Mouse (Mus musculus) testis, postnatal 14 days (tissue): ENCODE data around the gene Gigyf2.
A peak's percentile ranks its signal among the peaks of the same experiment; 100 is the strongest.

ENCODE experiments used
- DNase-seq: peaks from one replicate; pipeline ENCODE4 v3.0.0; 2021; ENCODE audit warnings: low spot score

Gene Gigyf2

DNA sequence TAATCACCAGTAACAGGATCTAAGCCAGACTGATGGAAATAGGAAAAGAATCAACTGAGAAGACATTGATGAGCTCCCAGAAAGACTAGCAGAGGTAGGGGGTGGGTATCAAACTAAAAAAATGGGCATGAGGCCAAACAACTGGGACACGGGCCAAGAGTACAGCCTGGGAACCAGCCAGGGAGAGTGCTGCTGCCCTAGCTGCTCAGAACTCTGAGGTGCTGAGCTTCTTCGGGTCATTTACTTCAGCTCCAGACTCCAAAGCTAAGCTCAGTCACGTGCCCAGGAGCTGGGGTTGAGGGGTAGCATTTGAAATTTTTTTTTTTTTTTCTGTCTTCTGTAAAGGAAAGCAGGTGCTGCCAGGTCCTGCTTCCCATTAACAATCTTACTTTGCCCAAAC is 10.1 kb upstream of the Gigyf2 start:
- DNase-seq = no peak

DNA sequence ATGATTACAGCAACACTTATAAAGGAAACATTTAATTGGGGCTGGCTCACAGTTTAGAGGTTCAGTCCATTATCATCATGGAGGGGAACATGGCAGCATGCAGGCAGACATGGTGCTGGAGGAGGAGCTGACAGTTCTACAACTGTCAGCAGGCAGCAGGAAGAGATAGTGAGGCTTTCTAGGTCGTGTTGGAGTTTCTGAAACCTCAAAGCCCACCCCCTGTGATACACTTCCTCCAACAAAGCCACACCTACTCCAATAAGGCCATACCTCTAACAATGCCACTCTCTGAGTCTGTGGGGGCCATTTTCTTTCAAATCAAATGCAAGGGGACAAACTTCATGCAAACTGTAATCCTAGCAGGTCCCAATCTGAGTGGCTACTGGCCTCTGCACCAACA is 5.7 kb upstream of the Gigyf2 start:
- DNase-seq = no peak

DNA sequence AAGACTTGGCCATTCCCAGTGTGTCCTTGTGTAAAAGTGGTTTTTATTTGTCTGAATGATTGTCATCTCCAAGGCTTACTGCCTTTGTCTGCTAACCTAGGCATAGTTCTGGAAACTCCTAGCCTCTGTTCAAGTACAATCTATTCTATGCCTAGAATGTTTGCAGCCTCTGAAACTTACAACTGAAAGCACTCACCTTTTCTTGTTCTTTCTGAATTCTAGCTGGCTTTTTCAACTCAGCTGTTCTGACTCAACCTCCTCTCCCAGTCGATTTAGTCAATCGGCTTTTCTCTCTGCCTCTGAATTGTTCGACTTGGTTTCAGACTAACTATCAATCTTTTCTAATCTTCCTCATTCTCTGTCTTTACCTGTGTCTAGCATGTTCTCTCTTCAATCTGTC is 4.0 kb upstream of the Gigyf2 start:
- DNase-seq = no peak

DNA sequence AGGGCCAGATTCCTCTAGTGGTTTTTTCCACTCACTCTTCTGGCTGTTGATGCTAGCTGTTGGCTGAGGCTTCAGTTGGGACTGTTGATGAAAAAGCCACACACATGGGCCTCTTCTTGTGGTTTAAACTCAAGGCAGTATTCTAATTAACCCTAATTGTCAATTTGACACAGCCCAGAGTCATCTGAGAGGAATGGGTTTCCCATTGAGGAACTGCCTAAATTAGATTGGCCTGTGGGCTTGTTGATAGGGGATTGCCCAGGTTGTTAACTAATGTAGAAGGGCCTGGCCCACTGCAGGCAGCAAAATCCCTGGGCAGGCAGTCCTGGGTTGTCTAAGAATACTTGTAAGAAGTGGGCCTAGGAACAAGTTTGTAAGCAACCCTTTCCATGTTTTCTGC is 2.1 kb upstream of the Gigyf2 start:
- DNase-seq = no peak

DNA sequence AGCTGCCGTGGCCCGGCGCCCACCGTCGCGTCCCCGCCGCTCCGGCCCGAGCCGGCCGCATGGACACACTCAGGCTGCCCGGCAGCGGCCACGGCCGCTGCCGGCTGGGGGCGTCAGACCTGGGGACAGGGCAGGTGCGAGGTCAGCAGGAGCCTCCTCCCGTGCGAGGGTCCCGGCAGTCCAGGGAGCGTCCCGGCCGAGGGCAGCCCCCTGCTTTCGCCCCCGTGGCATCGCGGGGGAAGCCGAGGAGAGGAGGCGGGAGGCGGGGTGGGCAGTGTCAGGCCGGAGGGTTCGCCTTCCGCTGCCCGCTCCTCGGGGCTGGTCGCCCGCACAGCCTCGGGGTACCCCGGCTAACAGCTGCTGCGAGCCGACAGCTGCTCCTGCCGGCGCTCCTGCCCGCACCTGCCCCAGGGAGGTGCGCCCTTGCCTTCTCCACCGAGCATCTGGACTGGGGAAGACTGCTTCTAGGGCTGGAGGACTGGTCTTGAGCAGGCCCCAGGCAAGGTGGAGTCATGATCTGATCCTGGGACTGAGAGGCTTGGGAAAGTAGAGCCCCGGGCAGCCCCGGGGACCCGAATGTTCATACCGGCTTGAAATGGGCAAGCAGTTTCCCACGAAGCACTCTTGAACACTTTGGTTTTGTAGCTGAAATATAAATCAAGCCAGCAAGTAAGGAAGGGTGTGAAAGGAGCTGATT is 515 bp downstream of the Gigyf2 start:
- DNase-seq = peak; percentile 75

DNA sequence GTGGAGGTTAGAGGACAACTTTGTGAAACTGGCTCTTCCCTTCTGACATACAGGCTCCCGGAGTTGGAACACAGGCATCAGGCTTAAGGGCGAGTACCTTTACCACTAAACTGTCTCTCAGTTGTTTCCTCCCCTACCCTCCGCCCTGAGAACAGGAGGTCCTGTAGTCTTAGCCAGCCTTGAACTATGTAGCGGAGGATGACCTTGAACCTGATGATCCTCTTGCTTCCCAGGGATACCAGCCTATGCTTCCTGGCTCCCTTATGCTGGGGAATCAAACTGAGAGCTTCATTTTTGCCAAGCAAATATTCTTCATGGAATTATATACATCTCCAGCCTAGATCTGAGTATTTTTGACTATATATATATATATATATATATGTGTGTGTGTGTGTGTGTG is 5.0 kb downstream of the Gigyf2 start:
- DNase-seq = peak; percentile 23

DNA sequence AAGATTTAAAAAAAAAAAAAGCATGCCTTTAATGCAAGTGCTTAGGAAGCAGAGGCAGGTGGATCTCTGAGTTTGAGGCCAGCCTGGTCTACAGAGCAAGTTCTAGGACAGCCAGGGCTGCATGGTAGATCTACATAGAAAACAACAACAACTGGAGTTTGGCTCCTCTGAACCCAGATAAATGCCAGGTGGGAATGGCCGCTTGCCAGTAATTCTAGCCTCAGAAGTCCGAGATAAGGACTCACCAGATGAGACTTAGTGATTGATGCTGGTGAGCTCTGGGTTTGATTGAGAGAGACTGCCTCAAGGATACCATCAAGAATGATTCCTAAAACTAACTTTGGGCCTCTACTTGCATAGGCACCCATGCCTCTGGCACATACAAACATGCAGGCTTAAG is 23.8 kb downstream of the Gigyf2 start:
- no peak for DNase-seq

DNA sequence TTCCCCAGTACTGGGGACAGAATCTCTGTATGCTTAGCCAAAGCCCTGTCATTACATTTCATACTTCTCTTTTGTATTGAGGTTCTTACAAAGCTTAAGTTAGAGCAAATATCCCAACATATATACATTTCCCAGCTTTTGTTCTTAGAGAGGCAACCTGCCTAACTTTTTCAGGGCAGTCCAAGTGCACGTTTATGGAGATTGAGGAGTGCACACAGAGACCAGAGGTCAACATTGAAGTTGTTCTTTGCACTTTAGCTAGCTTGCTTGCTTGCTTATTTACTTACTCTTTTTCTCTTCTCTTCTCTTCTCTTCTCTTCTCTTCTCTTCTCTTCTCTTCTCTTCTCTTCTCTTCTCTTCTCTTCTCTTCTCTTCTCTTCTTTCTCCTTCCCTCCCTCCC is 33.5 kb downstream of the Gigyf2 start:
- no peak for DNase-seq

DNA sequence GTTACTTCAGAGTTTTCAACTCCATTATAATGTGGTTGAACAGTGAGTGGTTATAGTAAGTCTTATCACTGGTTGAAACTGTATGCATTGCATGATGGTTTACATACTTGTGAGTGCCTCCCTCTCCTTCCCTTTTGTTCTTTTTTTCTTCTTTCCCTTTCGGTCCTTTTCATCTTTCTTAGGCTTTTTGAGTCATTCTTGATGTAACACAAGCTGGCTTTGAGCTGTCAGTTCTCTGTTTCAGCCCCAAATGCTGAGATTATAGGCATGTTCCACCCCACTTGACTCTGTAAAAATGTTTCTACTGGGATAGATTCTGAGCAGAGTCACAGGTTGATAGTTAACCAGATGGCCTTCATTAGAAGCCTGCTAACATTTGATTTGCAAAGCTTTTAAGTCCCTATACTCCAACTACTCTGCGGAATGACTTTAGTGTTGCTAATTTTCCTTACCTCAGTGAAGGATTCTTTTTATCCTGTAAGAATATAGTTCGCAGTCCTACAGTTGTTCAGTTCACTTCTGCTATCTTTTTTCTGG is 51.3 kb downstream of the Gigyf2 start:
- no peak for DNase-seq

DNA sequence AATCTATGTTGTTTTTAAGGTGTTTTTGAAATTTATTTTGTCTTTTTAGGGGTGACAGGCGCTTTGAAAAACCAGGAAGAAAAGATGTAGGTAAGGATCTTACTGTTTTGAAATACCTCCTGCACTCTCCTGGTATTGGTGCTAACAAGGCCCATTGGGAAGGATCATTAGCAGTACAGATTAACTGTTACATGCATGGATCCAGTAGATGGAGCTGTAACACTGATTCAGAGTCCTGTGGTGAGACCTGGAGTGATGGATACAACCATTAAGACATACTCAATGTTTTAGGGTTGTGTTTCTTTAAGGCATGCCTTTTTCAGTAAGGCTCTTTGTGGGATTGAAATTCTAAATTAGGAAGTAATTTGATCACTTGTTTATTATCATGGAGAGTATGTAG is 53.1 kb downstream of the Gigyf2 start:
- no peak for DNase-seq

DNA sequence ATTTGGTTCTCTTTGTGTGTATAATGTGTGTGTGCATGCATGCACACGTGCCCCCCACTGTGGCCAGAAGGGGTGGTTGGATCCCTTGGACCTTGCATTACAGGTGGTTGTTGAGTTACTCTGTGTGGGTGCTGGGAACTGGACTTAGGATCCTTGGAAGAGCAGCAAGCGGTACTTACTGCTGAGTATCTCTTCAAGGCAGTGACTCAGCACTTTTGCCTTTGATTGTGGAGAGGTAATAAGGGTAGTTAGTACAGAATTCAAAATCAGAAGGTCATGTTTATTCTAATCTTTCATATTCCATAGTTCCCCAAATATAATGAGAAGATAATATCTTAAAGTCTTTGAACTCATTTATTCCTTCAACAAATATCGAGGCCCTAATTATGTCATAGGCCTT is 54.4 kb downstream of the Gigyf2 start:
- no peak for DNase-seq

DNA sequence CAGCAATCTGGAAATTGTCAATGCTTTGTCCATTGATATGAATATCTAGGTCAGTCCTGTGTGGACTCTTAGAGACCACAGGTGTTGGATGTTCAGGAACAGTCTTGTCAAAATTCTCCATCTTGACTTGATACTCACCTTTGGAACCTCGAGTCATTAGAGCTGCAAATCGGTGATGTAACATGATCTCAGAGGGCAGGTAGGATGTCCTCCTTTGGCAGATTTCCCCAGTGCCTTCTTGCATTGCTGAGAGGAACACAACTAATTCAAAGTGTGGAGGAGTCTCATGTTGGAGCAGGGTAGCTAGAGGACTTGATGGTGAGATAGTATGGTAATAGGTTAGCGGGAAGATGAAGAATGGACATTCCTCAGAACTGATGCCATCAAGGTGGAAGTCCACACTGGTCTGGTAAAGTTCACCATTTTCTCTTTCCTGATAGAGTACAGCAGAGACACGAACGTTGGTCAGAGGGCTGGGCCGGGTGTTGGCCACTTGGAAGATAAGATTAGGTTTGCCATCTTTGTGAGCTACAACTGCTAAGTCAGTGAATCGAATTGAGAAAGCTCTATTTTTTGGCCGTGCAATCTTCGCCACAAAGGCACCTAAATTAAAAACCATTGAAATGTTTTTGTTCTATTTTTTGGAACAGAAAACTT is 59.8 kb downstream of the Gigyf2 start:
- no peak for DNase-seq

DNA sequence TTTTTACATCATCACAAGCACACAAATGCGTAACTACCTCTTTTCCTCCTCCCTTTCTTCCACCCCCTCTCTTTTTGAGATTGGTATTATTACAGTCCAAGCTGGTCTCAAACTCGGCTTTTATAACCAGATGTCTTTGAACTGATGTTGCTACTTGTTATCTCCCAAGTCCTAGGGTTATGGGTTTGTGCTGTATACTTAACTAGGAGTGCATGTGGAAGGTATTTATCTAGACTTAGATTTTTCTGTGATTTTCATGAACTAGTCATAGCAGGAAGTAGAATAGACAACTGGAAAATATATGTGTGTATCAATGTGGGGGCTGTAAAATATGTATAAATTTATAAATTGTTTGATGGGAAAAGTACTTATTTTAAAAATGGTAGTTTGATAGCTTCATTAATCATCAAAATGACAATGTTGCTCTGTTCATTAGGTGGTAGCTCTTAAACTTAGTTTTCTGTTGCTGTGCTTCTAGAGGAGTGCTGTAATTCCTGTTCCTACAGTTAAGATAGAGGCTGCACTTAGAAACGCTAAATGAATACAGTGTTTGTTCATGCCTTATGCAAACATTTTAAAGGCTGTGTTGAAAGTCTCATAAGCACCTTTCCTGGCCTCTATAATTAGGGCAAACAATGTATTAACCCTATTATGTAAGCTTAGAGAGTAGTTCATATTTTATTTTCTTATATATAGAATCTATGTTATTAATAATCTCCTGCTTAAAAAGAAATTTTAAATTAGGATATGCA is 66.8 kb downstream of the Gigyf2 start:
- DNase-seq = no peak

DNA sequence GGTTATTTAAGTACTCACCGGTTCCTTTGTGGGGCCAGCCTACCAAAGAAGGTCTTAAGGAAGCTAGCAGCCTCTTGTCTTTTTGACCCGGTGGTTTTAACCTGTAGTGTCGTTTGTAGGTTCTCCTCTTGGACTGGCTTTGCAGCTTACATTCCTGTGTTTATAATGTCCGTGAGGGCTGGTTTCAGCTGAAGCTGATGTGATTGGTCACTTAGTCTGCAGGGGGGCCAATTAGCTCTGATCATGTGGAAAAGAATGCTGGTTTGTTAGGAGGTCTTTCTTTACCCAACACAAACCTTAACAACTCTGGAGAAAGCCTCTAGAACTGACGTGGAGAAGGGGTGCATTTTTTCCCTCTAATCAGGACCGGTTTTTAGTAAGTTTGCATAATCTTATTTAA is 67.8 kb downstream of the Gigyf2 start, which contains the start of gene Kcnj13:
TSS of gene Kcnj13 (minus strand) at position 136 of the 400 bp plus-strand sequence.
- no peak for DNase-seq

DNA sequence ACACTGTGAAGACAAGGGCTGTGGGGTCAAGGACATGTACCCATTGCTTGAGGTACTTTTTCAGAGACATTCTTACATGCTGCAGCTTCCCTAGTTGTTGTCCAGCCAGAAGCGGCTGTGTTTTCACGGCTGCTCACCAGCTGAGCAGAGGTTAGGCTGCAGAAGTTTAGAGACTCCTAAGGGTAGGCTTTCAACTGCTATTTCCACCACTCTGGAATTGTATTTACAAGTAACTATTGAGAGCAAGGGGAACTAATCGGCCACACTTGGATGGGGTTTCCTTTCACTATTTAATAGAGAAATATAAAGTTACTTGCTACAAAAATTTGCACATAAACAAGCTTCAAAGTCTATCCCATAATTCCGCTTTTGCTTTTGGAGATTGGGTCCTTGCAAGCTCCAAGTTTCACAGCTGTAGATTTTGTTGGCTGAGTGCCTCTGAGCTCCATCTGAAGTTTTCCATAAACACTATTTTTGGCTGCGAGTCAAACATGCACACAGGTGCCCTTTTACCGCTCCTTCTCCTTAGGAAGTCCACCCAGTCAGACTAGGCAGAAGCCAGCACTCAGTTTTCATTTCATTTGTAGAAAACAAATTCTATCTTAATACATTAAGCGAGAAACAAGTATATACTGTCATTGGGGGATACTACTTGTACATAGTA is 70.3 kb downstream of the Gigyf2 start:
- DNase-seq = no peak

DNA sequence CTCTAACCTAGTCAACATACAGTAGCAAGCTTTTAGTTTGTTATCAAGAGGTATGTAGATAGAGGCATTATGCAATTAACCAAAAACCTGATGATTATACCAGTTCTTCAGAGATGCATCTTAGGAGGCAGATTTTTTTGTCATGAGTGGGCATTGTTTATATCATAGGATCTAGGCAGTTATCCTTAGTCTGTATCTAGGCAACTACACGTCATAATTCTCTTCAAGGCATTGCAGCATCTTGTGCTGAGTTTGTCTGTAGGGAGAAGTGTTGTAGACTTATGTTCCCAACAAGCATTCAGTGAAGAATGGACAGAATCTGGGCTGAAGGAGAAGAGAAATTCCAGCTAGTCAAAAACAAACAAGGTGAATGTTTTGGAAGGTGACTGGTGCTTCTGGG is 77.9 kb downstream of the Gigyf2 start:
- DNase-seq = no peak

DNA sequence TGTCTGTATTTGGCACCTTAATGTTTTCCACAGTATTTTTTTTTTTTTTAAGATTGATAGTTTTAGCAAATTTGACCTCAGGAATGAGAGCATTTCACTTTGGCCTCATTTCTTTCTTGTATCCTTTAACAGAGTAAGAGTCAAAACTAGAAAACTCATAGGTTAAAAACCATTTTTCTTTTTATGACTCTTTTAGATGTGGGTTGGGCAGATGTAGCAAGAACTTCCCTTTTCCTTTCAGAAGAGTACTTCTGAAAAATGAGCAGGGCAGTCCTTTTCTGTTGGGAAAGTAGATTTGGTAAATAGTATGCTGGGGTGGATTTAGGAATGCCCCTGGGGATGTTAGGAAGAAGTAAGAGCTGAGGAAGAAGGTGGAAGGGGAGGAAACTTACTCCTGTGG is 79.2 kb downstream of the Gigyf2 start:
- no peak for DNase-seq

DNA sequence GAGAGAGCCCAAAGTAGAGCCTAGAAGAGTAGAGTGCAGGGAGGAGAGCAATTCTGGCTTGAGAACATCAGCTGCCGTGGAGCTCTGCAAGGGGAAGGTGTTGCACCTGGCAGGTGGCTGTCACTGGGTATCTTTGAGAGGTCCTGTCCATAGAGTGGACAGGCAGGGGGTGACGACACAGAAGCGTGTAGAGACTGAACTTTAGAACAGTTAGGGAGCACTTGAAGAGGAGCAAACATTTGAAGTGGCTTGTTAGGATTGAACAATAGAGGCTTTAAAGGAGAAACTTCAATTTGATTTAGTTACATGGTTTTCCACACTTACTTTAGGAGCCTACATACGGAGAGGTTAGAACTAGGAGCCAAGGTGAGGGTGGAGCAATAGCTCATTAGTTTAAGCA is 82.6 kb downstream of the Gigyf2 start:
- no peak for DNase-seq

DNA sequence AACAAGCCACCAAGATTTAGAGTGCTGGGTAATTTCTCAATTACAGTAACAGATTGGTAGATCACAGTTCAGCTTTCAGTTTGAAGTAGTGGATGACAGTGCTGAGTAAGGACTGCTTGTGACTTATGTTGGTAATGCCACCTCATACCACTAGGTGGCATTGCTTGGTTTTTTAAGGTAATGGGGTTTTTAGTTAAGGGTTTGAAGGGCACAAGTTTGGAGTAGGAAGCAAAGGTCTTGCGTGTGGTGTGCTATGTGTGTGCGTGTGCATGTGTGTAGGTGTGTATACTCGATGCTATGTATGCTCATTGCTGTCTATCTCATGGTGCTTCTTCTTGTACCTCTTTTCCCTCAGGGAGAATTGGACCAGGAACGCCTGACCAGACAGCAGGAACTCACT is 91.9 kb downstream of the Gigyf2 start:
- no peak for DNase-seq

DNA sequence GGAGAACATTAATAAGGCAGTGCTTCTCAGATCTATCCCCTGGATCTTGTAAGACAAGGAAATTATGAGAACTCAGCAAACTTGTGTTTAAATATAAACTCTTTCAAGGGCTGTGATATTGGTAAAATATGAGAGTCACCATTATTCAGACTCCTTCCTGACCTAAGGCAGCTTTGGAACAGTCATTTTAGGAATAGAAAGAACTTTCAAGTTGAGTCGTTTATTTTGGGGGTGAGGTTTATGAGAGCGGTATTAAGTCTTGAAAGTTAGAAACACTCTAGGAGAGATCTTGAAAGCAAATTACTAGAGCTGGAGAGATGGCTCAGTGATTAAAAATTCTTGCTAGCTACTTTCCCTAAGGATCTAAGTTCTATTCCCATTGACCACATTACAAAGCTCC is 108.3 kb downstream of the Gigyf2 start:
- no peak for DNase-seq

DNA sequence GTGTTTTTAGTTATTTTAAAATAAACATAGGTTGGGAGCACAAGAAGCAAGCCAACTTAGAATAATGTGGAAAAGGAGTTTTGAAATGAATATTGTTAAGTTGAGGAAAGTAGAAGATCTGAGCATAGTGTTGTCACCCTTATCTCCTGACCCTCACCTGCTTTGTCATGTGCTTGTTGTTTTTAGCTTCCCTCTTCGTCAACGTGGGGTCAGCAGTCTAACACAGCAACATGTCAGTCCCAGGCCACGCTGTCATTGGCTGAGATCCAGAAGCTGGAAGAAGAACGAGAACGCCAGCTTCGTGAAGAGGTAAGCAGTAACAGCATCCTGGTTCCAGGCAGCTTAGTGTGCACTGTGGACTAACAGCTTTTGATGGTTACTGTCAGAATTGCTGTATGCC is 109.8 kb downstream of the Gigyf2 start:
- no peak for DNase-seq
